Mouse (Mus musculus) hindbrain, embryonic 10.5 days (tissue): ENCODE results near the gene Cct5. TPM values are rescaled to one million over a fixed set of nuclear protein-coding genes. Genes with fewer than 3 reads are reported as not detected.

ENCODE experiments used
- DNase-seq: peaks from one replicate; pipeline ENCODE4 v3.0.0-alpha.2; 2017; ENCODE audit warnings: low spot score
- H3K27ac ChIP-seq: fragments of 300-500 bp; sonication (generic); 2 replicates; pipeline ENCODE4 v1.5.1; 2016; ENCODE audit warnings: mild to moderate bottlenecking, moderate library complexity
- H3K27me3 ChIP-seq: fragments of 300-500 bp; sonication (generic); 2 replicates; pipeline ENCODE4 v1.6.1; 2016; ENCODE audit warnings: mild to moderate bottlenecking; ENCODE audit not compliant: poor library complexity, insufficient read depth, severe bottlenecking
- H3K36me3 ChIP-seq: fragments of 300-500 bp; sonication (generic); 2 replicates; pipeline ENCODE4 v1.6.1; 2016; ENCODE audit warnings: mild to moderate bottlenecking, moderate library complexity
- H3K4me1 ChIP-seq: fragments of 300-500 bp; sonication (generic); replicated peaks from 2 replicates; pipeline ENCODE4 v1.6.1; 2016; ENCODE audit warnings: mild to moderate bottlenecking
- H3K4me3 ChIP-seq: fragments of 300-500 bp; sonication (generic); 2 replicates; pipeline ENCODE4 v1.5.1; 2016; ENCODE audit warnings: mild to moderate bottlenecking, moderate library complexity
- H3K9me3 ChIP-seq: fragments of 300-500 bp; sonication (generic); 2 replicates; pipeline ENCODE4 v1.6.1; 2016; ENCODE audit warnings: mild to moderate bottlenecking, moderate library complexity
- WGBS: fragments of 180-500 bp; shearing (Covaris S2); methylation state at CpG from one replicate; pipeline ENCODE4 v1.1.7; 2016; 5-methylcytosine and 5-hydroxymethylcytosine counted together
- polyA plus RNA-seq: library from polyadenylated mRNA; unstranded; fragments of >200 nt; fragmentation: Nextera tagmentation; extraction: Ambion mirVana; gene quantifications from 2 replicates; pipeline ENCODE4 v1.2.1, GENCODE M21; 2016

Cct5 gene
- polyA plus RNA-seq, 1 experiment from 2014 or later, result 698 TPM

GRCm38 (mm10) chr15:31619521-31619920 is 17.9 kb upstream of the Cct5 start:
- no peak for DNase-seq
- Histone ChIP-seq H3K4me3 (no peak overlapping the region), H3K27me3 (no peaks in the 10 kb centered on the region), H3K4me1 (no peaks in the 10 kb centered on the region), H3K27ac (no peak overlapping the region), H3K36me3 (peaks cover 76% of the 10 kb centered on the region), H3K9me3 (no peaks in the 10 kb centered on the region)
- 94% methylated on average over 8 of the region's 8 CpGs for WGBS

- WGBS, result 93% methylated on average over 9 of the region's 9 CpGs
- Histone ChIP-seq H3K27me3 (no peaks in the 10 kb centered on the region), H3K4me1 (no peaks in the 10 kb centered on the region), H3K27ac (no peak overlapping the region), H3K4me3 (no peak overlapping the region), H3K36me3 (peaks cover 73% of the 10 kb centered on the region), H3K9me3 (no peaks in the 10 kb centered on the region)
- no peak for DNase-seq
Observed at GRCm38 (mm10) chr15:31617261-31617660, 15.7 kb upstream of the Cct5 start.

- no peak for DNase-seq
- Histone ChIP-seq H3K4me3 (no peak overlapping the region), H3K9me3 (no peaks in the 10 kb centered on the region), H3K27ac (no peak overlapping the region), H3K36me3 (peaks cover 57% of the 10 kb centered on the region), H3K27me3 (no peaks in the 10 kb centered on the region), H3K4me1 (no peaks in the 10 kb centered on the region)
- WGBS, result 92% methylated on average over 2 of the region's 2 CpGs
Observed at GRCm38 (mm10) chr15:31614666-31615065, 13.1 kb upstream of the Cct5 start.

GRCm38 (mm10) chr15:31613826-31614453 is 12.3 kb upstream of the Cct5 start:
- Histone ChIP-seq H3K27ac (no peak overlapping the region), H3K27me3 (no peaks in the 10 kb centered on the region), H3K9me3 (no peaks in the 10 kb centered on the region), H3K4me1 (no peaks in the 10 kb centered on the region), H3K4me3 (no peak overlapping the region), H3K36me3 (peaks cover 56% of the 10 kb centered on the region)
- 91% methylated on average over 6 of the region's 6 CpGs for WGBS
- DNase-seq, result no peak

GRCm38 (mm10) chr15:31611976-31612375 is 10.4 kb upstream of the Cct5 start:
- DNase-seq, result no peak
- Histone ChIP-seq H3K27me3 (no peaks in the 10 kb centered on the region), H3K4me3 (no peak overlapping the region), H3K9me3 (no peaks in the 10 kb centered on the region), H3K27ac (no peak overlapping the region), H3K4me1 (no peaks in the 10 kb centered on the region), H3K36me3 (peaks cover 38% of the 10 kb centered on the region)
- WGBS, result 92% methylated on average over 4 of the region's 4 CpGs

GRCm38 (mm10) chr15:31611027-31611426 is 9.4 kb upstream of the Cct5 start:
- peaks cover 33% of the 10 kb centered on the region for H3K36me3 ChIP-seq
- H3K4me3 ChIP-seq, result no peak overlapping the region
- DNase-seq, result no peak
- WGBS, result 83% methylated on average over 3 of the region's 3 CpGs
- no peaks in the 10 kb centered on the region for H3K27me3 ChIP-seq
- H3K9me3 ChIP-seq, result no peaks in the 10 kb centered on the region
- no peaks in the 10 kb centered on the region for H3K4me1 ChIP-seq
- H3K27ac ChIP-seq, result no peak overlapping the region

GRCm38 (mm10) chr15:31606821-31607220 is 5.2 kb upstream of the Cct5 start:
- H3K27ac ChIP-seq, result no peak overlapping the region
- H3K36me3 ChIP-seq, result peaks cover 8% of the 10 kb centered on the region
- 77% methylated on average over 6 of the region's 6 CpGs for WGBS
- no peak for DNase-seq
- no peaks in the 10 kb centered on the region for H3K9me3 ChIP-seq
- no peak overlapping the region for H3K4me3 ChIP-seq
- peaks cover 10% of the 10 kb centered on the region for H3K4me1 ChIP-seq
- no peaks in the 10 kb centered on the region for H3K27me3 ChIP-seq

- Histone ChIP-seq H3K4me3 (peak overlapping the region; percentile 96), H3K27me3 (no peaks in the 10 kb centered on the region), H3K4me1 (peaks cover 30% of the 10 kb centered on the region), H3K36me3 (peaks cover 5% of the 10 kb centered on the region; the same call in 1 of the 2 replicates), H3K27ac (peak overlapping the region; percentile 98; the same call in 1 of the 2 replicates), H3K9me3 (no peaks in the 10 kb centered on the region)
- no peak for DNase-seq
- 91% methylated on average over 13 of the region's 13 CpGs for WGBS
Observed at GRCm38 (mm10) chr15:31603113-31603512, 1.5 kb upstream of the Cct5 start.

GRCm38 (mm10) chr15:31602426-31602825 is 822 bp upstream of the Cct5 start:
- WGBS, result 16% methylated on average over 15 of the region's 15 CpGs

GRCm38 (mm10) chr15:31601279-31601645 is 342 bp downstream of the Cct5 start:
- H3K27ac ChIP-seq, result peak overlapping the region; percentile 98
- H3K9me3 ChIP-seq, result no peaks in the 10 kb centered on the region
- under 1% methylated on average over 33 of the region's 33 CpGs for WGBS

More at GRCm38 (mm10) chr15:31602426-31602825, 822 bp upstream of the Cct5 start:
- peak; percentile 61 for DNase-seq
- Histone ChIP-seq H3K9me3 (no peaks in the 10 kb centered on the region), H3K36me3 (peaks cover 12% of the 10 kb centered on the region), H3K27me3 (no peaks in the 10 kb centered on the region), H3K27ac (peak overlapping the region; percentile 98), H3K4me1 (peaks cover 30% of the 10 kb centered on the region), H3K4me3 (peak overlapping the region; percentile 96)

GRCm38 (mm10) chr15:31599834-31600233 is 1.8 kb downstream of the Cct5 start:
- H3K4me3 ChIP-seq, result peak overlapping the region; percentile 96

More at GRCm38 (mm10) chr15:31601279-31601645, 342 bp downstream of the Cct5 start:
- no peak for DNase-seq
- Histone ChIP-seq H3K4me3 (peak overlapping the region; percentile 96), H3K27me3 (no peaks in the 10 kb centered on the region), H3K36me3 (peaks cover 23% of the 10 kb centered on the region), H3K4me1 (peaks cover 30% of the 10 kb centered on the region)

GRCm38 (mm10) chr15:31595651-31596050 is 6.0 kb downstream of the Cct5 start:
- no peak overlapping the region for H3K27ac ChIP-seq
- no peaks in the 10 kb centered on the region for H3K9me3 ChIP-seq
- H3K4me3 ChIP-seq, result no peak overlapping the region
- no peak for DNase-seq
- H3K27me3 ChIP-seq, result no peaks in the 10 kb centered on the region
- H3K36me3 ChIP-seq, result peaks cover 80% of the 10 kb centered on the region
- 96% methylated on average over 7 of the region's 7 CpGs for WGBS
- H3K4me1 ChIP-seq, result peaks cover 18% of the 10 kb centered on the region

More at GRCm38 (mm10) chr15:31599834-31600233, 1.8 kb downstream of the Cct5 start:
- H3K9me3 ChIP-seq, result no peaks in the 10 kb centered on the region
- DNase-seq, result no peak
- peaks cover 30% of the 10 kb centered on the region for H3K4me1 ChIP-seq
- no peak overlapping the region for H3K27ac ChIP-seq
- no peaks in the 10 kb centered on the region for H3K27me3 ChIP-seq
- H3K36me3 ChIP-seq, result peaks cover 38% of the 10 kb centered on the region
- 85% methylated on average over 4 of the region's 4 CpGs for WGBS

GRCm38 (mm10) chr15:31594260-31594659 is 7.3 kb downstream of the Cct5 start:
- no peak overlapping the region for H3K4me3 ChIP-seq
- DNase-seq, result no peak
- no peaks in the 10 kb centered on the region for H3K27me3 ChIP-seq
- no peaks in the 10 kb centered on the region for H3K9me3 ChIP-seq
- H3K4me1 ChIP-seq, result peaks cover 5% of the 10 kb centered on the region
- H3K36me3 ChIP-seq, result peaks cover 93% of the 10 kb centered on the region
- H3K27ac ChIP-seq, result no peak overlapping the region
- 93% methylated on average over 14 of the region's 14 CpGs for WGBS
